9 mouse cellular contexts compared by ENCODE assay signal in the genomic region with DNA sequence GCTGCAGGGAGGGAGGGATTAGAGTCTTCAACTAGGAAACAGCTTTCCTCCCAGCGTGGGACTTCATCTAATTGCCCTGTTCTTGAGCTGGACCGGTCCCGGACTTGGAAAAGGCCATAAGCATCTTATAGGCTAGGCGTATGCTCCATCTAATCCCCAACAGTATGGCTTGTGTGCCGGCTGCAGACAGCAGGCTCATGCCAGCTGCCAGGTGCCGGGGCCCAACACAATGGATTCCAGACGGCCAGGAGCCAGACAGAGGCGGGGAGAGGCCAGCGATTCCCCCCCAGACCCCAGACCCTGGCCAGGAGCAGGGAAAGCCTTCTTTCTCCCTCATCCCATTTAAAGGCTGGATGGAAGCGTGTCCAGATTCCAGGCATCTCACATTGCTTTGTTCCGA.
DNase-seq lines count a peak whose midpoint lies in the region; ATAC-seq and TF ChIP-seq lines count a peak whose summit lies in the region.
"Had no signal": no experiment of that assay in that cellular context is flagged by ENCODE, and none has a peak within 500 bp of the region (broad histone marks: within the 10 kb centered on the region; RNA-seq: fewer than 3 reads in every experiment).

No protein-coding gene starts in this region.

- peak; percentile 77; the same call in 1 of the 2 replicates for ATAC-seq in forebrain, embryonic 14.5 days
- ATAC-seq in limb, embryonic 14.5 days (ENCODE audit: low FRiP score, low read depth): peak; percentile 91

- H3K9ac ChIP-seq in forebrain, embryonic 14.5 days (ENCODE audit: low read length): peak overlapping the region; percentile 33; the same call in 1 of the 2 replicates
- H3K9ac ChIP-seq in limb, embryonic 14.5 days (ENCODE audit: low read depth, low read length, severe bottlenecking): peak overlapping the region; percentile 28; the same call in 1 of the 2 replicates

- no peaks in the 10 kb centered on the region for H3K36me3 ChIP-seq in forebrain, embryonic 14.5 days (ENCODE audit: control insufficient read depth, insufficient read depth, low read length)
- no peaks in the 10 kb centered on the region for H3K36me3 ChIP-seq in limb, embryonic 14.5 days (ENCODE audit: control insufficient read depth, insufficient read depth, low read length)

- TF ChIP-seq POLR2A in limb, embryonic 14.5 days (IDR thresholded peaks at IDR 0.05; ENCODE audit: borderline replicate concordance, extremely low read depth, insufficient read depth, insufficient read length): no peak

- 12% methylated on average over 11 of the region's 11 CpGs for WGBS in forebrain, embryonic 14.5 days
- WGBS in limb, embryonic 14.5 days: 10% methylated on average over 11 of the region's 11 CpGs

- H3K4me3 ChIP-seq in forebrain, embryonic 14.5 days (ENCODE audit: low read depth, low read length): no peak overlapping the region
- H3K4me3 ChIP-seq in limb, embryonic 14.5 days (replicated peaks; ENCODE audit: low read length): no peak overlapping the region

- H3K4me1 ChIP-seq in forebrain, embryonic 14.5 days (ENCODE audit: control insufficient read depth, insufficient read depth, low read length): no peaks in the 10 kb centered on the region
- H3K4me1 ChIP-seq in limb, embryonic 14.5 days (ENCODE audit: control insufficient read depth, insufficient read depth, low read length): no peaks in the 10 kb centered on the region

- peak overlapping the region; percentile 60; the same call in 1 of the 2 replicates for H3K27ac ChIP-seq in forebrain, embryonic 14.5 days (ENCODE audit: low read depth, low read length)
- peak overlapping the region; percentile 69 for H3K27ac ChIP-seq in limb, embryonic 14.5 days (replicated peaks; ENCODE audit: low read depth, low read length)

- no peaks in the 10 kb centered on the region for H3K9me3 ChIP-seq in forebrain, embryonic 14.5 days (replicated peaks; ENCODE audit: control insufficient read depth, low read length)
- H3K9me3 ChIP-seq in limb, embryonic 14.5 days (ENCODE audit: control insufficient read depth, low read length): no peaks in the 10 kb centered on the region

- H3K4me2 ChIP-seq in forebrain, embryonic 14.5 days (ENCODE audit: low read length): 0 out of 2 replicates have a peak overlapping the region, but pooled peaks have one; percentile 12
- H3K4me2 ChIP-seq in limb, embryonic 14.5 days (replicated peaks; ENCODE audit: low read depth, low read length, severe bottlenecking): no peak overlapping the region

- DNase-seq in right cerebral cortex, postnatal 4 days: peak; percentile 19
- DNase-seq in right cerebral cortex, postnatal 36 days (ENCODE audit: low spot score in 2 of 2): no peak
- DNase-seq in forebrain, embryonic 14.5 days (ENCODE audit: low spot score): peak; percentile 72
- peak; percentile 67 for DNase-seq in limb, embryonic 14.5 days (ENCODE audit: low spot score)
- no peak for DNase-seq in urinary bladder, postnatal 10 days (ENCODE audit: low spot score)
- no peak for DNase-seq in kidney, postnatal 25 days
- no peak for DNase-seq in heart, adult 18-20 months
- DNase-seq in urinary bladder, postnatal 4 days (ENCODE audit: low spot score in 2 of 2): no peak

- H3K27me3 ChIP-seq in forebrain, embryonic 14.5 days (replicated peaks; ENCODE audit: control insufficient read depth, insufficient read depth, low read length): no peaks in the 10 kb centered on the region
- H3K27me3 ChIP-seq in limb, embryonic 14.5 days (ENCODE audit: control insufficient read depth, insufficient read depth, low read length): no peaks in the 10 kb centered on the region
- H3K27me3 ChIP-seq: CH12.LX had no signal

Comparison
In these comparisons a context has a peak if more than half of its experiments do, and no peak if none do; other contexts are left out.
1. DNase-seq: peak in right cerebral cortex, postnatal 4 days (single experiment), forebrain, embryonic 14.5 days (single experiment) and limb, embryonic 14.5 days (single experiment); none in right cerebral cortex, postnatal 36 days (0 of 2), urinary bladder, postnatal 10 days (single experiment), kidney, postnatal 25 days (0 of 2), heart, adult 18-20 months (0 of 2) and urinary bladder, postnatal 4 days (0 of 2).